Mouse (Mus musculus): ENCODE measurements around the gene Dact1.

- no peak for TF ChIP-seq GATA1 (IDR thresholded peaks at IDR 0.05; ENCODE audit: low read length)
- TF ChIP-seq TAL1 (IDR thresholded peaks at IDR 0.05; ENCODE audit: low read length): no peak
Observed at GRCm38 (mm10) chr12:71346071-71346470, 36.4 kb downstream of the Dact1 start.
